In genomic region chr6:24166772-24167171, GRCm38 (mm10) we compare ENCODE assay signal across 14 mouse cellular contexts. TPM values are rescaled to one million over a fixed set of nuclear protein-coding genes. Genes with fewer than 3 reads are reported as not detected.
DNase-seq lines count a peak whose midpoint lies in the region; ATAC-seq and TF ChIP-seq lines count a peak whose summit lies in the region.
"Had no signal": no experiment of that assay in that cellular context is flagged by ENCODE, and none has a peak within 500 bp of the region (broad histone marks: within the 10 kb centered on the region; RNA-seq: fewer than 3 reads in every experiment).

No protein-coding gene starts in this region.

- no peak for TF ChIP-seq CTCF in small intestine, adult 2 months (IDR thresholded peaks at IDR 0.05; ENCODE audit: extremely low read depth, insufficient read length, insufficient replicate concordance, low read depth, low read length)

- no peaks in the 10 kb centered on the region for H3K4me1 ChIP-seq in lung, embryonic 16.5 days (replicated peaks; ENCODE audit: control insufficient read depth, insufficient read depth, low read length)
- peaks cover 7% of the 10 kb centered on the region; the same call in 1 of the 2 replicates for H3K4me1 ChIP-seq in small intestine, adult 2 months (ENCODE audit: control insufficient read depth, insufficient read depth, insufficient read length, low read length)
- no peaks in the 10 kb centered on the region for H3K4me1 ChIP-seq in midbrain, embryonic 13.5 days (replicated peaks)
- H3K4me1 ChIP-seq: heart, embryonic 12.5 days; hindbrain, embryonic 12.5 days; neural tube, embryonic 13.5 days had no signal

- DNase-seq in cerebellum, postnatal 4 days (ENCODE audit: low spot score in 2 of 2): no peak
- no peak for DNase-seq in lung, postnatal 10 days
- peak; percentile 29 to 42 for DNase-seq in cerebellum, postnatal 36 days
- no peak for DNase-seq in Muller cell, postnatal 12 days (ENCODE audit: inconsistent ontology term)
- DNase-seq: retina, postnatal 1 day had no signal

- ATAC-seq in cerebellum, adult (ENCODE audit: insufficient number of reproducible peaks, low FRiP score, low TSS enrichment): peak; percentile 93
- peak; percentile 28; the same call in 1 of the 2 replicates for ATAC-seq in lung, embryonic 16.5 days (ENCODE audit: low read depth)
- ATAC-seq in midbrain, embryonic 13.5 days: no peak

- H3K9me3 ChIP-seq in lung, embryonic 16.5 days (ENCODE audit: control insufficient read depth, low read length): no peaks in the 10 kb centered on the region
- no peaks in the 10 kb centered on the region for H3K9me3 ChIP-seq in midbrain, embryonic 13.5 days
- H3K9me3 ChIP-seq: heart, embryonic 12.5 days; hindbrain, embryonic 12.5 days; neural tube, embryonic 13.5 days had no signal

- 60% methylated on average over 6 of the region's 6 CpGs for WGBS in lung, embryonic 16.5 days
- 55% methylated on average over 6 of the region's 6 CpGs for WGBS in small intestine, adult 2 months
- 92% methylated on average over 6 of the region's 6 CpGs for WGBS in midbrain, embryonic 13.5 days

- no peak overlapping the region for H3K9ac ChIP-seq in lung, embryonic 16.5 days (ENCODE audit: low read length)
- H3K9ac ChIP-seq in midbrain, embryonic 13.5 days (replicated peaks): no peak overlapping the region
- H3K9ac ChIP-seq: heart, embryonic 12.5 days; hindbrain, embryonic 12.5 days; neural tube, embryonic 13.5 days had no signal

- TF ChIP-seq POLR2A in small intestine, adult 2 months (IDR thresholded peaks at IDR 0.05; ENCODE audit: low read depth, low read length): no peak

- no peak overlapping the region for H3K4me3 ChIP-seq in lung, embryonic 16.5 days (ENCODE audit: low read length)
- H3K4me3 ChIP-seq in small intestine, adult 2 months (ENCODE audit: low read depth, low read length): no peak overlapping the region
- H3K4me3 ChIP-seq in midbrain, embryonic 13.5 days (replicated peaks): no peak overlapping the region
- H3K4me3 ChIP-seq: heart, embryonic 12.5 days; hindbrain, embryonic 12.5 days; neural tube, embryonic 13.5 days had no signal

- no peak overlapping the region for H3K27ac ChIP-seq in lung, embryonic 16.5 days (ENCODE audit: low read length)
- peak overlapping the region; percentile 50; the same call in 1 of the 2 replicates for H3K27ac ChIP-seq in small intestine, adult 2 months (ENCODE audit: insufficient read depth, low read depth, low read length)
- H3K27ac ChIP-seq in midbrain, embryonic 13.5 days: no peak overlapping the region
- H3K27ac ChIP-seq: hindbrain, embryonic 12.5 days; macrophage; neural tube, embryonic 13.5 days had no signal

- no peak overlapping the region for H3K4me2 ChIP-seq in lung, embryonic 16.5 days (ENCODE audit: low read depth, low read length)
- H3K4me2 ChIP-seq in midbrain, embryonic 13.5 days (replicated peaks): no peak overlapping the region
- H3K4me2 ChIP-seq: heart, embryonic 12.5 days; hindbrain, embryonic 12.5 days; neural tube, embryonic 13.5 days had no signal

- no peaks in the 10 kb centered on the region for H3K27me3 ChIP-seq in lung, embryonic 16.5 days (ENCODE audit: control insufficient read depth, insufficient read depth, low read depth, low read length)
- no peaks in the 10 kb centered on the region for H3K27me3 ChIP-seq in small intestine, adult 2 months (ENCODE audit: control insufficient read depth, insufficient read depth, low read length)
- H3K27me3 ChIP-seq in midbrain, embryonic 13.5 days: no peaks in the 10 kb centered on the region
- H3K27me3 ChIP-seq: heart, embryonic 12.5 days; hindbrain, embryonic 12.5 days; neural tube, embryonic 13.5 days had no signal

- H3K36me3 ChIP-seq in lung, embryonic 16.5 days (ENCODE audit: control insufficient read depth, insufficient read depth, low read length): no peaks in the 10 kb centered on the region
- no peaks in the 10 kb centered on the region for H3K36me3 ChIP-seq in small intestine, adult 2 months (ENCODE audit: control insufficient read depth, insufficient read depth, low read length)
- H3K36me3 ChIP-seq in midbrain, embryonic 13.5 days: no peaks in the 10 kb centered on the region
- H3K36me3 ChIP-seq: heart, embryonic 12.5 days; hindbrain, embryonic 12.5 days; neural tube, embryonic 13.5 days had no signal

RNA-seq across cellular contexts. Expression of gene Slc13a1, which starts 1.1 kb away (rescaled TPM):
- 0.30 TPM in 1 of 2 replicates, not detected in the other for polyA plus RNA-seq in lung, embryonic 16.5 days (2015; fragmentation: Nextera tagmentation; extraction: Ambion mirVana)
- polyA plus RNA-seq in small intestine, adult 2 months (2012; rRNA removed): 6.1 and 117 TPM in 2 replicates
- polyA plus RNA-seq in midbrain, embryonic 13.5 days (2015; fragmentation: Nextera tagmentation; extraction: Ambion mirVana): 0.14 and 0.17 TPM in 2 replicates
- polyA plus RNA-seq: heart, embryonic 12.5 days; liver, adult 2 months; macrophage had no signal

Comparison
In these comparisons a context has a peak if more than half of its experiments do, and no peak if none do; other contexts are left out.
1. DNase-seq: peak in cerebellum, postnatal 36 days (2 of 2); none in cerebellum, postnatal 4 days (0 of 2), lung, postnatal 10 days (single experiment) and Muller cell, postnatal 12 days (single experiment).